Mouse (Mus musculus): ENCODE results near the gene Rps10.

Gene Rps10

GRCm38 (mm10) chr17:27636132-27637020, at the start of gene Rps10:
TSS of gene Rps10 (minus strand) at chr17:27636669.
- no peak for DNase-seq (ENCODE audit: low read depth)

DNA sequence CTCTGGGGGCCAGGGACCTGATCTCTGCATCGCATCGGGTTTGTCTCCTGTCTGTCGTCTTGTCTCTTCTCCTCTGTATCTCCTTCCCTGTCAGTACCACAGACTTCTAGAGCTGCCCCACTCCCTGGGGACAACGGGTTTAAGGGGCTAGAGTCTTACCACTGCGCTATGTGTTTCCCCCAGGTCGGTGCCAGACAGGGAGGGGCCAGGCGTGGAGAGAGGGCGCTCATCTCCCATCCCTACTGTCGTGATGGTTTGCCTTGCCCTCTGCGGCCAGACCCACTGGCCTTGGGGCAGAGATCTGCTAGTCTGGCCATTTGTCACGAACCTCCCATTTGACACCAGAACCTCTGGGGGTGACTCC, 49.1 kb upstream of the Rps10 start:
- no peak for DNase-seq (ENCODE audit: low read depth)

DNA sequence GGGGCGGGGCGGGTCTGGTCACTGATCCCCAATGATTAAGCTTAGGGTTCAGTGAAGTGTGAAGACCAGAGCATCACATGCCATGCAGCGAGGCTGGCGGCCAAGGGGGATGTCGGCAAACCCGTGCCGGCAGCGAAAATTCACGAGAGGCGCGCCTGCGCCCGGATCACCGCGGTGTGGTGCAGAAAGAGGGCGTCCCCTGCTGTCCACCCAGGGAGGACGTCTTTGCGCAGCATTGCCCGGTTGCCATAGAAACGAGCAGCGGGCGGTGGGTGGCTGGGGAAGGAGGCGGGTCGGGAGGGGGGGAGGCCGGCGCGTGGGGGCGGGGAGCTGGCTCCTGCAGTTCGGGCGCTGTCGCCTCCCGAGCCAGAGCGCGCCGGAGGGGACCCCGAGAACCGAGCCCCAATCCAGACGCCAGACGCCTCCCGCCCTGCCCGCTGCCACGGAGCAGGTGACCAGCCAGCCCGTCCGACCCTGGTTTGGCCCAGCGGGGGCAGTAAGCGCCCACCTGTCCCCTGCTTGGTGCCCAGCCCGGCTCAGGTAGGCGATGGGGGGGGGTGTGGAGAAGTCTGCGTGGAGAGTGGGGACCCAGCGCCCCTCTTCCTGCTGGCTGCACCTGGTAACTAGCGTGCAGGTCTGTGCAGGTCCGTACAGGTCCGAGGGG, 48.5 kb upstream of the Rps10 start:
- no peak for DNase-seq (ENCODE audit: low read depth)

- no peak for DNase-seq (ENCODE audit: low read depth)
Measured at GRCm38 (mm10) chr17:27678924-27679813, 42.7 kb upstream of the Rps10 start.

GRCm38 (mm10) chr17:27677756-27678155, 41.3 kb upstream of the Rps10 start:
- DNase-seq (ENCODE audit: low read depth) = no peak

GRCm38 (mm10) chr17:27676270-27676669, 39.8 kb upstream of the Rps10 start:
- DNase-seq (ENCODE audit: low read depth) = no peak

GRCm38 (mm10) chr17:27675453-27675852, 39.0 kb upstream of the Rps10 start:
- no peak for DNase-seq (ENCODE audit: low read depth)

DNA sequence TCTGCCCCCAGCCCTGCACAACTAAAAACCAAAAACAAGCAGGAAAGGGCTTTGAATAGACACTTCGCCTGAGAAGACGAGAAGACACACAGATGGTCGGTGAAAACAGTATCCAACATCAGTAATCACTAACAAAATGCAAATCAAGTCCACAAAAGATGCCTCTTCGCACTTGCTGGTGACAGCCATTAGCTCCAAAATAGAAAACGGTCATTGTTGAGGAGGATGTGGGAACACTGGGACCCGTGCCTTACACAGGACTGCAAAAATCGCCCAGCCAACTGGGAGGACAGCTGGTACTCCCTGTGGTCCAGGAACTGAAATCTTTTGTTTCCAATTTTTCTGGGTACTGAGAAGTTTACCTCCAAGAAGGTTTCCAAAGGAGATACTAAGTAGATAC, 37.5 kb upstream of the Rps10 start:
- DNase-seq (ENCODE audit: low read depth) = no peak

DNA sequence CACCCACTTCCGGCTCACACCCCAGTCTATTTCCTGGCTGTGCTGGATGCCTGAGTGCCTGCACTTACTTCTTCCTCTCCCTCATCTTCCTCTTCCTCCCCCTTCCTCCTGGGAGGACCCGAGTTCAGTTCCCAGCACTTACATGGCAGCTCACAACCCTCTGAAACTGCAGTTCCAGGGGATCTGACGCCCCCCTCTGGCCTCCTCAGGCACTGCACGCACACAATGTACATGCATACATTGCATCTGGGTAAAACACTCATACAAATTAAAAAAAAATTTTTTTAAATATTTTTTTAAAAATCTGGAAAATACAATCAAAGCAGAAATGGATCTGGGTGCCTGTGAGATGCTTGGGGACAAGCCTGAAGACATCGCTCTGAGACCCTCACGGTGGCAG, 35.3 kb upstream of the Rps10 start:
- DNase-seq (ENCODE audit: low read depth) = no peak

DNA sequence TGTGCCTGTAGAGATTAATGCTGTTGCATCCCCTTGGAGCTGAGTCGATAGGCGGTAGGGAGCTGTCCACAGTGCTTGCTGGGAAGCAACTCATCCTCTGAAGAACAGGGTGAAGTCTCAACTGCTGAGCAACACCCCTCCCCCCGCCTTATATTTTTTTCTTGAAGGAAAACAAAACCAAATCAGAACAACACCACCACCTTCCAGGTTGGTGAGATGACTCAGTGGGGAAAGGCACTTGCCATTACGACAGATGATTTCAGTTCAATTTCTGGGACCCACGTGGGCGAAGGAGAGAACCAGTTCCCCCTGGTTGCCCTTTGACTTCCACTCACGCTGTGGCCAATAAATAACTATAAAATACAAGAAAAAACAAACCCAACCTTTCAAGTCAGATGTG, 22.3 kb upstream of the Rps10 start:
- DNase-seq (ENCODE audit: low read depth) = no peak

DNA sequence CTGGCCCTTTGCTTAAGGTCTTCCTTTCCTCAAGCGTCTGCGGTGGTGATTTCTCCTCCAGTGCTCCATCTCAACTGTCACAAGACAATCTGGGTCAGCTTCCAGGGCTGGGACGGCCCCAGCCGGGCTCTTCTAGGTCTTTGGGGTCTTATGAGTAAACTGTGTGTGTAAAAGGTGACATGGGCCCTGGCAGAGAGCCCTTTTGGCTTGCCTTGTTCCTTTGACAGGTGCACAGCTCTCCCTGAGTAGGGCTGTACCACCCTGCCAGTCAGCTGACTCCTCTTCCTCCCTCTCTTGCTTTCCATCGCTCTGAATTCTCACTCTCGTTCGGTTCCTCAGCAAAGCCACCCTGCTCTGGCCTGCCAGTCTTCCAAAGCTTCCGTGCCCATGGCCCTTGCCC, 20.7 kb upstream of the Rps10 start:
- no peak for DNase-seq (ENCODE audit: low read depth)

GRCm38 (mm10) chr17:27656414-27656813, 19.9 kb upstream of the Rps10 start:
- DNase-seq (ENCODE audit: low read depth) = no peak

DNA sequence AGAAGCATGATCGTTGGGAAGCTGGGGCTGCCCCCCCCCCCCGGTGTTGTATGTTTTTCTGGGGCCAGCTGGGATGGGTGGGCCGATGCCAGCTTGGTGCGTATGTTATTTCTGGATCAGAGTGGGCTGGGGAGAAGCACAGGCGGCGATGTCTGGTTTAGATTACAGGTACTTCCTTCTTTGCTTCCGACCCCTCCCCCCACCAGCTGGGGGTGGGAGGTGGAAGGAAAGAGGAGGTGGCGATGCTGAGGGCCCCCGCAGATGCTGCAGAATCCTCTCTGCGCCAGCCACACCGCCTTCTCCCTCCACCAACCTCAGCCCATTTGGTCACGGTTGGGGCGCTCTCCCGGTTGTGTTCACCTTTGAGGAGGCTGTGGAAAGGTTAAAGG, 19.5 kb upstream of the Rps10 start:
- no peak for DNase-seq (ENCODE audit: low read depth)

- no peak for DNase-seq (ENCODE audit: low read depth)
Measured at GRCm38 (mm10) chr17:27655089-27656010, 18.9 kb upstream of the Rps10 start, which contains the start of gene Pacsin1. TSS of gene Pacsin1 (plus strand) at chr17:27655509.

DNA sequence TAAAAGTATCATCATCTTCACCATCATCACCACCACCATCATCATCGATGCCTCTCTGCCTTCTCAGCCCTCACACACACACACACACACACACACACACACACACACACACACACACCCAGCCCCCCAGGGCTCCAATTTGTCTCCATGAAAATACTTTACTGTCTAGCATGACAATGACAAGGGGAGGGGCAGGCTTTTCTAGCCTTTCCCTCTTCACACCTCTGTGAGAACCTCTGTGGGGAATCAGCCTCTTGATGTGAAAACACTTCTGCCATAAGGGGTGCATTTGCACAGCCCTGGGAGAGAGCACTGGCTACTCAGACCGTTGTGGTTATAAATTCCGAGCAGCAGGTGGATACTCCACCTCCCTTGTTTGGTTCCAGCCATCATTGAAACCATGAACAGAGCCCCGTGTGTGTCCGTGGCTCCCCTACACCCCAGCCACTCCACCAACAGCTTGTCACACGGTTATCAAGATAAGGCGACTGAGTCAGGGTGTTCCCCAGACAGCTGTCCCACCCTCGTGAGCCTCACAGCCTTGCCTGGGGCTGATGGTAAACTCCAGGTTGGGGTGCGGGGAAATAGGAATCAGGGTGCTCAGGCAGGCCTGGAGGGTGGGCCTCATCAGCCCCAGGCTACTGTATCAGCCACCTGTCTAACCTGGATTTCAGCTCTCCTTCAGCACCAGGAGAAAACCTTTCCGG, 16.9 kb upstream of the Rps10 start:
- no peak for DNase-seq (ENCODE audit: low read depth)

GRCm38 (mm10) chr17:27652046-27652790, 15.7 kb upstream of the Rps10 start:
- DNase-seq (ENCODE audit: low read depth) = no peak

- DNase-seq (ENCODE audit: low read depth) = no peak
Measured at GRCm38 (mm10) chr17:27650586-27650985, 14.1 kb upstream of the Rps10 start.

DNA sequence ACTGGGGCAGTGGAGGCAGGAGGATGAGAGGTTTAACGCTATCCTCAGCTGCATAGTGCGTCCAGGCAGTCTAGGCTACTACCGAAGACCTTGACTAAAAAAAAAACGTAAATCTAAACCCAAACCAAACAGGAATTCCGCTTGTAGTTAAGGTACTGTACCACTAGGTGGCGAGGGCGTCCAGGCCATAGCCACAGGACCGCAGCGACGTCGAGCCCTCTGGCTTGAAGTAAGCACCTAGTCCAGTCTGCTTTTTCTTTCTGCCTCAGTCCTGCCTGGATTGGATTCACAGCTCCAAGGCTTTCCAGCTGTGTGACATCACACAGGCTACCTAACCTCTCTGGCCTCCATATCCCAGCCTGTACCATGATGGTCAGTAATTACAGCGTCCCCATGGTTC, 13.7 kb upstream of the Rps10 start:
- DNase-seq (ENCODE audit: low read depth) = peak; percentile 71

GRCm38 (mm10) chr17:27645807-27646206, 9.3 kb upstream of the Rps10 start:
- DNase-seq (ENCODE audit: low read depth) = no peak

DNA sequence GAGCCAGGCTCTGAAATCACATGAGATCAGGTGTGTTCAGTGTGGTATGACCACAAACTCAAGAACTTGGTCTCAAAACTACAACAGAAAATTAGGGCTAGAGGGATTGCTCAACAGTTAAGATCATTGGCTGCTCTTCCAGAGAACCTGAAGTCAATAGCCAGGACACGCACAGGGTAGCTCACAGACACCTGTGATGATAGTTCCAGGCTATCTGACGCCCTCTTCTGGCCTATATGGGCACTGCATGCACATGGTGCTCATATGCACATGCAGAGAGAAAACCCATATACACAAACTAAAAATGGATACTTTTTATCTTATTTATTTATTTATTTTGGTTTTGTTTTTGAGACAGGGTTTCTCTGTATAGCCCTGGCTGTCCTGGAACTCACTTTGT, 8.1 kb upstream of the Rps10 start:
- DNase-seq (ENCODE audit: low read depth) = no peak

Measured in c-Kit-positive CD71-negative TER-119-negative erythroid progenitor cells, embryonic 14.5 days (primary cell).